Mouse (Mus musculus): ENCODE results near the gene Zfp248. TPM values are rescaled to one million over a fixed set of nuclear protein-coding genes. Genes with fewer than 3 reads are reported as not detected.

Zfp248 gene
- total and polyA plus RNA-seq, 3 experiments: 0.65 to 12.3 (median 5.5) TPM

- Histone ChIP-seq H3K4me1 (ENCODE audit: insufficient read depth, low read depth, low read length) (peaks cover 56% of the 10 kb centered on the region), H3K9me3 (replicated peaks) (no peaks in the 10 kb centered on the region), H3K36me3 (replicated peaks) (peaks cover 87% of the 10 kb centered on the region), H3K4me3 (ENCODE audit: low read depth, low read length) (no peak overlapping the region), H3K27me3 (ENCODE audit: insufficient read depth, low read length) (no peaks in the 10 kb centered on the region)
- no peak; the same call in 1 of the 2 replicates for ATAC-seq (ENCODE audit: extremely low read depth, insufficient number of reproducible peaks, low FRiP score, poor library complexity, severe bottlenecking)
- TF ChIP-seq GATA2 (IDR thresholded peaks at IDR 0.05; ENCODE audit: borderline replicate concordance, low read depth, low read length) (no peak), CTCF (IDR thresholded peaks at IDR 0.05; ENCODE audit: low read depth, low read length) (no peak)
- DNase-seq (ENCODE audit: low spot score): no peak
These were observed 44.9 kb downstream of the Zfp248 start for GRCm38 (mm10) chr6:118410428-118410827.

GRCm38 (mm10) chr6:118408510-118408909, 46.8 kb downstream of the Zfp248 start:
- DNase-seq (ENCODE audit: low spot score) (no peak), ATAC-seq (ENCODE audit: extremely low read depth, insufficient number of reproducible peaks, low FRiP score, poor library complexity, severe bottlenecking) (no peak)
- no peak for TF ChIP-seq POLR2AphosphoS5 (IDR thresholded peaks at IDR 0.05; ENCODE audit: insufficient replicate concordance, low read depth, low read length)
- TF ChIP-seq GATA2 (IDR thresholded peaks at IDR 0.05; ENCODE audit: borderline replicate concordance, low read depth, low read length): no peak
- TF ChIP-seq CTCF (IDR thresholded peaks at IDR 0.05; ENCODE audit: low read depth, low read length): no peak
- TF ChIP-seq TAL1 (conservative IDR thresholded peaks at IDR 0.05; ENCODE audit: low read depth, low read length): no peak
- no peak for TF ChIP-seq GATA1 (IDR thresholded peaks at IDR 0.05; ENCODE audit: borderline replicate concordance, low read length)
- no peaks in the 10 kb centered on the region for H3K27me3 ChIP-seq (ENCODE audit: insufficient read depth, low read length)
- no peaks in the 10 kb centered on the region for H3K9me3 ChIP-seq (replicated peaks)
- no peak overlapping the region for H3K4me3 ChIP-seq (ENCODE audit: low read depth, low read length)
- peaks cover 54% of the 10 kb centered on the region for H3K4me1 ChIP-seq (ENCODE audit: insufficient read depth, low read depth, low read length)
- H3K36me3 ChIP-seq (replicated peaks): peaks cover 89% of the 10 kb centered on the region

- Histone ChIP-seq H3K36me3 (replicated peaks) (peaks cover 87% of the 10 kb centered on the region), H3K4me3 (ENCODE audit: low read depth, low read length) (no peak overlapping the region), H3K9me3 (replicated peaks) (no peaks in the 10 kb centered on the region), H3K4me1 (ENCODE audit: insufficient read depth, low read depth, low read length) (peaks cover 43% of the 10 kb centered on the region), H3K27me3 (ENCODE audit: insufficient read depth, low read length) (no peaks in the 10 kb centered on the region)
- ATAC-seq (ENCODE audit: extremely low read depth, insufficient number of reproducible peaks, low FRiP score, poor library complexity, severe bottlenecking) (no peak), DNase-seq (ENCODE audit: low spot score) (no peak)
- TF ChIP-seq CTCF (IDR thresholded peaks at IDR 0.05; ENCODE audit: low read depth, low read length): no peak
- no peak for TF ChIP-seq POLR2AphosphoS5 (IDR thresholded peaks at IDR 0.05; ENCODE audit: insufficient replicate concordance, low read depth, low read length)
- no peak for TF ChIP-seq TAL1 (conservative IDR thresholded peaks at IDR 0.05; ENCODE audit: low read depth, low read length)
- no peak for TF ChIP-seq GATA1 (IDR thresholded peaks at IDR 0.05; ENCODE audit: borderline replicate concordance, low read length)
These were observed 48.9 kb downstream of the Zfp248 start for GRCm38 (mm10) chr6:118406421-118406820.

DNA sequence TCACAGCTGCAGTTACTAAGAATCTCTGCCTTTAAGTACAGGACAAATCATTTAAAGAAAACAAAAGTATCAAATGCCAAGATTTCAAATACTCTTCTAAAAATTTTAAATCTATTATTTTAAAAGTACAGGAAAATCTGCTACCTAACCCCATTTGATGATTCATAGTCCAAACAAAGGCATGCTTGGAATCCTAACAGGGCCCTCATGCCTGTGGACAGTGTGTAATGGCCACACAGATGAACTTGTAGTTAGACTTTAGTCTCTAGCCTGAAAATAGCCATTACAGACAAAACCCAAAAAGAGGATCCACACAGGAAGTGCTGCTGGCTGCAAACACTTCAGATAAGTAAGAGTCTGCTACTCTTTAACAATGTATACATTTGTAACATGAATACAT, 64.6 kb downstream of the Zfp248 start:
- H3K9me3 ChIP-seq (replicated peaks): no peaks in the 10 kb centered on the region
- H3K4me1 ChIP-seq (ENCODE audit: insufficient read depth, low read depth, low read length): no peaks in the 10 kb centered on the region
- ATAC-seq (ENCODE audit: extremely low read depth, insufficient number of reproducible peaks, low FRiP score, poor library complexity, severe bottlenecking): no peak
- H3K4me3 ChIP-seq (ENCODE audit: low read depth, low read length): no peak overlapping the region
- H3K36me3 ChIP-seq (replicated peaks): peaks cover 90% of the 10 kb centered on the region
- H3K27me3 ChIP-seq (ENCODE audit: insufficient read depth, low read length): no peaks in the 10 kb centered on the region
- DNase-seq (ENCODE audit: low spot score): no peak
- TF ChIP-seq POLR2AphosphoS5 (IDR thresholded peaks at IDR 0.05; ENCODE audit: insufficient replicate concordance, low read depth, low read length) (no peak), GATA2 (IDR thresholded peaks at IDR 0.05; ENCODE audit: borderline replicate concordance, low read depth, low read length) (no peak)

DNA sequence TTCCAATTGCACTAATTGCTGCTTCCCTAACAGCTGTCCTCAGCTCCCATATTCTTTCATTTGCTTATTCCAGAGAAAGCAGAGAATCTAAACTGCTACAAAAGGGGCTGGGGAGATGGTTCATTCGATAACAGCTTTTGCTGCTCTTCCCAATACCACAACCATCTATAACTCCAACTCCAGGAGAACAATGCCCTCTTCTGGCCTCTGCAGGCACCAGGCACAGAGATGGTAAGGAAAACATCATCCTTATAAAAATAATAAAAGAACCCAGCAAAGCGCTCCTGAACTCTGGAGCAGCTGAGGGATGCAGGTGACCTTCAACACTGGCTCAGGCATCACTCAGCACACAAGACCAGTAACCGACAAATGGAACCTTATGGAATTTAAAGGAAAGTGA, 69.4 kb downstream of the Zfp248 start:
- no peak overlapping the region for H3K4me3 ChIP-seq (ENCODE audit: low read depth, low read length)
- H3K27me3 ChIP-seq (ENCODE audit: insufficient read depth, low read length): no peaks in the 10 kb centered on the region
- ATAC-seq (ENCODE audit: extremely low read depth, insufficient number of reproducible peaks, low FRiP score, poor library complexity, severe bottlenecking) (no peak), DNase-seq (ENCODE audit: low spot score) (no peak)
- no peaks in the 10 kb centered on the region for H3K9me3 ChIP-seq (replicated peaks)
- H3K36me3 ChIP-seq (replicated peaks): peaks cover 87% of the 10 kb centered on the region
- peaks cover 4% of the 10 kb centered on the region; the same call in 1 of the 2 replicates for H3K4me1 ChIP-seq (ENCODE audit: insufficient read depth, low read depth, low read length)
- no peak for TF ChIP-seq GATA1 (IDR thresholded peaks at IDR 0.05; ENCODE audit: borderline replicate concordance, low read length)
- TF ChIP-seq POLR2AphosphoS5 (IDR thresholded peaks at IDR 0.05; ENCODE audit: insufficient replicate concordance, low read depth, low read length): no peak
- no peak for TF ChIP-seq GATA2 (IDR thresholded peaks at IDR 0.05; ENCODE audit: borderline replicate concordance, low read depth, low read length)
- no peak for TF ChIP-seq TAL1 (conservative IDR thresholded peaks at IDR 0.05; ENCODE audit: low read depth, low read length)

DNA sequence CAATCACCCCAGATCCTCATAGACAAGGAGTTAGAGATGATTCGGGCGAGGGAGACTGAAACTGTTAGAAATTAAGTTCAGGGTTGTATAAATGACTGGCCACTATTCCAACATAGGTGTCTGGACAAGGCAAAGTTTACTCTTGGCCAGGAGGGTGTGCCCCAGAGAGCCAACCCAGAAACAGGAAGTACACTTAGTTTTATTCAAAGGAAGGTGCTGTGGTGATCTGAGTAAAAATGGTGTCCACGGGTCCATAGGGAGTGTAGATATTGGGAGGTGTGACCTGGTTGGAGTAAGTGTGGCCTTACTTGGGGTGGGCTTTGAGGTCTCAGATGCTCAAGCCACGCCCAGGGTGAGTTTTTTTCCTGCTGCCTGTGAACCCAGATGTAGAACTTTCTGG, 74.1 kb downstream of the Zfp248 start:
- Histone ChIP-seq H3K9me3 (replicated peaks) (no peaks in the 10 kb centered on the region), H3K36me3 (replicated peaks) (peaks cover 48% of the 10 kb centered on the region), H3K4me1 (ENCODE audit: insufficient read depth, low read depth, low read length) (peaks cover 16% of the 10 kb centered on the region), H3K27me3 (ENCODE audit: insufficient read depth, low read length) (peaks cover 14% of the 10 kb centered on the region), H3K4me3 (ENCODE audit: low read depth, low read length) (no peak overlapping the region)
- TF ChIP-seq POLR2AphosphoS5 (IDR thresholded peaks at IDR 0.05; ENCODE audit: insufficient replicate concordance, low read depth, low read length) (no peak), GATA1 (IDR thresholded peaks at IDR 0.05; ENCODE audit: borderline replicate concordance, low read length) (no peak), CTCF (IDR thresholded peaks at IDR 0.05; ENCODE audit: low read depth, low read length) (no peak), TAL1 (conservative IDR thresholded peaks at IDR 0.05; ENCODE audit: low read depth, low read length) (no peak), GATA2 (IDR thresholded peaks at IDR 0.05; ENCODE audit: borderline replicate concordance, low read depth, low read length) (no peak)
- DNase-seq (ENCODE audit: low spot score) (no peak), ATAC-seq (ENCODE audit: extremely low read depth, insufficient number of reproducible peaks, low FRiP score, poor library complexity, severe bottlenecking) (no peak)

GRCm38 (mm10) chr6:118380630-118381029, 74.7 kb downstream of the Zfp248 start:
- no peak for DNase-seq (ENCODE audit: low spot score)
- no peak for ATAC-seq (ENCODE audit: extremely low read depth, insufficient number of reproducible peaks, low FRiP score, poor library complexity, severe bottlenecking)
- peaks cover 42% of the 10 kb centered on the region for H3K36me3 ChIP-seq (replicated peaks)
- TF ChIP-seq GATA2 (IDR thresholded peaks at IDR 0.05; ENCODE audit: borderline replicate concordance, low read depth, low read length) (no peak), TAL1 (conservative IDR thresholded peaks at IDR 0.05; ENCODE audit: low read depth, low read length) (no peak), POLR2AphosphoS5 (IDR thresholded peaks at IDR 0.05; ENCODE audit: insufficient replicate concordance, low read depth, low read length) (no peak), CTCF (IDR thresholded peaks at IDR 0.05; ENCODE audit: low read depth, low read length) (no peak), GATA1 (IDR thresholded peaks at IDR 0.05; ENCODE audit: borderline replicate concordance, low read length) (no peak)
- no peak overlapping the region for H3K4me3 ChIP-seq (ENCODE audit: low read depth, low read length)
- H3K9me3 ChIP-seq (replicated peaks): no peaks in the 10 kb centered on the region
- H3K4me1 ChIP-seq (ENCODE audit: insufficient read depth, low read depth, low read length): peaks cover 16% of the 10 kb centered on the region
- peaks cover 18% of the 10 kb centered on the region for H3K27me3 ChIP-seq (ENCODE audit: insufficient read depth, low read length)
